Comparison of ENCODE assay signal across 8 mouse cellular contexts in the genomic region with DNA sequence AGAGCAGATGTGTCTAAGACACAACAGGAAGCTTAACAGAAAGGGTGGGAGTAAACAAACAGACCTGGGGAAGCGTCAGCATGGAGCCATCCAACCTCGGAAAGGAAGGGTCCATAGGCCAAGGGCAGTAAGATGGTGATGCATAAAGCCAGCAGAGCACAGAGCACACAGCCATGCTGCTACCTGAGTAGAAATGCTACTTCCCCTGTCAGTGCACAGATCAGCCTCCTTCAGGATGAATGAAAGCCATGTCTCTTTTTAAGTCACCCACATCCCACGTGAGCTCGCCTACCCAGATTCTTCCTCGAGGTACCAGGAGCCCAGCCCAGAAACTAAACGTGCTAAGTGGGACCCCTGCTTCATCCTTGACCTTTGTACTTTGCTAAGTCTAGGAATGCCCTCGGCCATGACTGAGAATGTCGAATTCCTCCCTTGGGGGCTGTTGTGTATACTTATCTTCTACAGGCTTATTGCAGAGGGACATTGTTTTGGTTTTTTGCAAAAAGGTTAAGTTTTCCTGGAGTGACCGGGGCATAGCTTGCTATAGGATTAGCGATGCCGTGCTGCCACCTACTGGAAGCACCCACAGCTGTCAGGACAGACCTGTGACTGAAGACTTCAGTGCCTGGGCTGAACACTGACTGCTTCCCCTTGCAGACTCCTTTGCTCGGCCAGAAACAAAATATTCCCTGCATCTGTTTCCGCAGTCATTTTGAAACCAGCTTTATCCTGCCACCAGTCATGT.
A peak's percentile ranks its signal among the peaks of the same experiment; 100 is the strongest.
DNase-seq lines count a peak whose midpoint lies in the region; ATAC-seq lines count a peak whose summit lies in the region.

No protein-coding gene starts in this region.

- DNase-seq in T-cell, adult 2 months (ENCODE audit: low spot score): peak; percentile 16
- peak; percentile 85 to 93 for DNase-seq in cerebellum, postnatal 25 days
- peak; percentile 72 for DNase-seq in gastrocnemius, adult 18-20 months (ENCODE audit: low spot score)
- DNase-seq in layer of hippocampus, postnatal 25 days (ENCODE audit: extremely low spot score in 1 of 2, low spot score in 1 of 2): peak; percentile 69 to 90
- DNase-seq in right cerebral cortex, postnatal 14 days: peak; percentile 87
- peak; percentile 81 for DNase-seq in urinary bladder, postnatal 14 days (ENCODE audit: low spot score)

- no peak overlapping the region for H3K9ac ChIP-seq in hindbrain, embryonic 15.5 days

- H3K27ac ChIP-seq in hindbrain, embryonic 15.5 days (replicated peaks): peak overlapping the region; percentile 55; the same call in 1 of the 2 replicates

- H3K4me3 ChIP-seq in hindbrain, embryonic 15.5 days: no peak overlapping the region

- peaks cover 11% of the 10 kb centered on the region for H3K4me1 ChIP-seq in hindbrain, embryonic 15.5 days (replicated peaks)

- H3K9me3 ChIP-seq in hindbrain, embryonic 15.5 days: no peaks in the 10 kb centered on the region

- H3K36me3 ChIP-seq in hindbrain, embryonic 15.5 days: no peaks in the 10 kb centered on the region

- no peak overlapping the region for H3K4me2 ChIP-seq in hindbrain, embryonic 15.5 days

- WGBS in hindbrain, embryonic 15.5 days: 28% methylated on average over 13 of the region's 13 CpGs

- no peaks in the 10 kb centered on the region for H3K27me3 ChIP-seq in hindbrain, embryonic 15.5 days

- ATAC-seq in hindbrain, embryonic 15.5 days (ENCODE audit: low FRiP score, low read depth): peak; percentile 89; the same call in 1 of the 2 replicates
- ATAC-seq in megakaryocyte, adult 5-6 weeks (ENCODE audit: poor library complexity, severe bottlenecking): peak; percentile 67

Comparison
In these comparisons a context has a peak if more than half of its experiments do, and no peak if none do; other contexts are left out.
1. DNase-seq: peak in every context shown above with its lines; median percentile 89 in cerebellum, postnatal 25 days; 87 in right cerebral cortex, postnatal 14 days; 81 in urinary bladder, postnatal 14 days; 80 in layer of hippocampus, postnatal 25 days; 72 in gastrocnemius, adult 18-20 months; 16 in T-cell, adult 2 months.